Mouse (Mus musculus) mesoderm, embryonic 11.5 days (tissue): ENCODE measurements around the gene Pdik1l.

Source experiments
- DNase-seq: peaks from one replicate; pipeline ENCODE4 v3.0.0-alpha.2; 2012; ENCODE audit warnings: low read depth, low spot score

Gene Pdik1l

GRCm38 (mm10) chr4:134287575-134288025 is at the start of gene Pdik1l:
TSS of gene Pdik1l (minus strand) at chr4:134287895.
- DNase-seq = peak; percentile 92

- no peak for DNase-seq
These were observed 42.6 kb upstream of the Pdik1l start for GRCm38 (mm10) chr4:134330281-134330680.

- no peak for DNase-seq
These were observed 41.1 kb upstream of the Pdik1l start for GRCm38 (mm10) chr4:134328832-134329231.

- no peak for DNase-seq
These were observed 40.5 kb upstream of the Pdik1l start for GRCm38 (mm10) chr4:134328151-134328550.

- no peak for DNase-seq
These were observed 39.3 kb upstream of the Pdik1l start for GRCm38 (mm10) chr4:134326859-134327530.

GRCm38 (mm10) chr4:134324655-134325054 is 37.0 kb upstream of the Pdik1l start:
- no peak for DNase-seq

GRCm38 (mm10) chr4:134321524-134321923 is 33.8 kb upstream of the Pdik1l start:
- no peak for DNase-seq

GRCm38 (mm10) chr4:134319674-134320073 is 32.0 kb upstream of the Pdik1l start:
- no peak for DNase-seq

GRCm38 (mm10) chr4:134319074-134319473 is 31.4 kb upstream of the Pdik1l start:
- no peak for DNase-seq

GRCm38 (mm10) chr4:134316390-134316789 is 28.7 kb upstream of the Pdik1l start:
- no peak for DNase-seq

- no peak for DNase-seq
These were observed 27.8 kb upstream of the Pdik1l start for GRCm38 (mm10) chr4:134315470-134315869.

- DNase-seq = peak; percentile 44
These were observed 27.2 kb upstream of the Pdik1l start, which contains the start of gene Trim63 for GRCm38 (mm10) chr4:134314876-134315275. TSS of gene Trim63 (plus strand) at chr4:134315120.

- DNase-seq = no peak
These were observed 26.5 kb upstream of the Pdik1l start for GRCm38 (mm10) chr4:134314081-134314655.

- DNase-seq = no peak
These were observed 25.2 kb upstream of the Pdik1l start for GRCm38 (mm10) chr4:134312901-134313300.

GRCm38 (mm10) chr4:134312341-134312740 is 24.6 kb upstream of the Pdik1l start:
- DNase-seq = no peak

- DNase-seq = no peak
These were observed 24.1 kb upstream of the Pdik1l start for GRCm38 (mm10) chr4:134311784-134312183.

- DNase-seq = no peak
These were observed 23.0 kb upstream of the Pdik1l start for GRCm38 (mm10) chr4:134310656-134311055.

- no peak for DNase-seq
These were observed 22.4 kb upstream of the Pdik1l start for GRCm38 (mm10) chr4:134310106-134310505.

GRCm38 (mm10) chr4:134307367-134308072 is 19.8 kb upstream of the Pdik1l start:
- no peak for DNase-seq

GRCm38 (mm10) chr4:134306963-134307362 is 19.3 kb upstream of the Pdik1l start:
- DNase-seq = no peak

GRCm38 (mm10) chr4:134302084-134302483 is 14.4 kb upstream of the Pdik1l start:
- DNase-seq = no peak

GRCm38 (mm10) chr4:134300316-134300715 is 12.6 kb upstream of the Pdik1l start:
- no peak for DNase-seq

- DNase-seq = no peak
These were observed 11.8 kb upstream of the Pdik1l start for GRCm38 (mm10) chr4:134299498-134299810.
